Mouse (Mus musculus) liver, embryonic 16.5 days (tissue): ENCODE data around the gene Pclaf. TPM values are rescaled to one million over a fixed set of nuclear protein-coding genes. Genes with fewer than 3 reads are reported as not detected.

Source experiments
- ATAC-seq: fragments of 200-750 bp; cut with Nextera tagmentation; 2 replicates; pipeline ENCODE4 v1.8.0; 2017; ENCODE audit warnings: low read depth, mild to moderate bottlenecking, moderate number of reproducible peaks, moderate library complexity
- H3K27ac ChIP-seq: fragments of 300-500 bp; sonication (generic); 2 replicates; pipeline ENCODE4 v1.5.1; 2014; ENCODE audit warnings: mild to moderate bottlenecking, low read length
- H3K27me3 ChIP-seq: fragments of 300-500 bp; sonication (generic); 2 replicates; pipeline ENCODE4 v1.6.1; 2014; ENCODE audit warnings: low read depth, low read length, mixed read lengths; ENCODE audit not compliant: control insufficient read depth, insufficient read depth
- H3K36me3 ChIP-seq: fragments of 300-500 bp; sonication (generic); 2 replicates; pipeline ENCODE4 v1.6.1; 2014; ENCODE audit warnings: mild to moderate bottlenecking; ENCODE audit not compliant: control insufficient read depth, insufficient read depth
- H3K4me1 ChIP-seq: fragments of 300-500 bp; sonication (generic); 2 replicates; pipeline ENCODE4 v1.6.1; 2014; ENCODE audit warnings: low read depth, low read length, mixed read lengths; ENCODE audit not compliant: control insufficient read depth
- H3K4me2 ChIP-seq: fragments of 300-500 bp; sonication (generic); 2 replicates; pipeline ENCODE4 v1.6.1; 2014; ENCODE audit warnings: low read depth, low read length, mixed read lengths
- H3K4me3 ChIP-seq: fragments of 300-500 bp; sonication (generic); 2 replicates; pipeline ENCODE4 v1.5.1; 2014; ENCODE audit warnings: low read depth, mild to moderate bottlenecking, low read length
- H3K9ac ChIP-seq: fragments of 300-500 bp; sonication (generic); 2 replicates; pipeline ENCODE4 v1.6.1; 2014; ENCODE audit warnings: low read depth, low read length
- H3K9me3 ChIP-seq: fragments of 300-500 bp; sonication (generic); replicated peaks from 2 replicates; pipeline ENCODE4 v1.6.1; 2016; ENCODE audit warnings: low read length; ENCODE audit not compliant: control insufficient read depth
- WGBS: fragments of 180-500 bp; shearing (Covaris S2); extraction: QIAGEN DNeasy Blood & Tissue Kit; methylation state at CpG from one replicate; pipeline ENCODE4 v1.1.7; 2014; ENCODE audit not compliant: insufficient replicate concordance; 5-methylcytosine and 5-hydroxymethylcytosine counted together
- polyA plus RNA-seq: library from polyadenylated mRNA; unstranded; fragments of >200 nt; fragmentation: Nextera tagmentation; extraction: Ambion mirVana; gene quantifications from 2 replicates; pipeline ENCODE4 v1.2.1, GENCODE M21; 2015

Gene Pclaf
- polyA plus RNA-seq, 1 experiment from 2014 or later = 68.3 TPM

- Histone ChIP-seq H3K4me2 (no peak overlapping the region), H3K27me3 (no peaks in the 10 kb centered on the region), H3K4me3 (no peak overlapping the region), H3K4me1 (peaks cover 4% of the 10 kb centered on the region; the same call in 1 of the 2 replicates), H3K27ac (no peak overlapping the region), H3K9ac (no peak overlapping the region), H3K36me3 (peaks cover 12% of the 10 kb centered on the region), H3K9me3 (no peaks in the 10 kb centered on the region)
- no peak for ATAC-seq
Measured at GRCm38 (mm10) chr9:65903419-65903818, 13.4 kb downstream of the Pclaf start.

GRCm38 (mm10) chr9:65908394-65909300 lies 18.6 kb downstream of the Pclaf start, which contains the start of the genes Trip4 and Csnk1g1:
Gene Trip4 (minus strand): TSS chr9:65908794.
Gene Csnk1g1 (plus strand): TSS chr9:65908924.
- H3K27me3 ChIP-seq = no peaks in the 10 kb centered on the region
- peak within 1 kb of the TSS; percentile 69 for H3K4me2 ChIP-seq
- peak within 1 kb of the TSS; percentile 89 for H3K27ac ChIP-seq
- ATAC-seq = peak; percentile 96
- no peaks in the 10 kb centered on the region for H3K9me3 ChIP-seq
- 1% methylated on average over 38 of the region's 38 CpGs for WGBS
- peaks cover 9% of the 10 kb centered on the region for H3K4me1 ChIP-seq
- H3K9ac ChIP-seq = peak within 1 kb of the TSS; percentile 83
- H3K36me3 ChIP-seq = peaks cover 2% of the 10 kb centered on the region; the same call in 1 of the 2 replicates
- peak within 1 kb of the TSS; percentile 92 for H3K4me3 ChIP-seq

GRCm38 (mm10) chr9:65909301-65909801 lies 19.3 kb downstream of the Pclaf start:
- no peaks in the 10 kb centered on the region for H3K27me3 ChIP-seq
- peaks cover 2% of the 10 kb centered on the region; the same call in 1 of the 2 replicates for H3K36me3 ChIP-seq
- ATAC-seq = peak; percentile 52
- WGBS = under 1% methylated on average over 34 of the region's 34 CpGs
- no peaks in the 10 kb centered on the region for H3K9me3 ChIP-seq
- peaks cover 9% of the 10 kb centered on the region for H3K4me1 ChIP-seq
- peak overlapping the region; percentile 92 for H3K4me3 ChIP-seq
- H3K27ac ChIP-seq = peak overlapping the region; percentile 89
- peak overlapping the region; percentile 69 for H3K4me2 ChIP-seq
- H3K9ac ChIP-seq = peak overlapping the region; percentile 83

- peak overlapping the region; percentile 89 for H3K27ac ChIP-seq
- H3K4me3 ChIP-seq = peak overlapping the region; percentile 92
- H3K4me2 ChIP-seq = peak overlapping the region; percentile 69
- peak overlapping the region; percentile 83 for H3K9ac ChIP-seq
- ATAC-seq = no peak
- H3K36me3 ChIP-seq = peaks cover 2% of the 10 kb centered on the region; the same call in 1 of the 2 replicates
- no peaks in the 10 kb centered on the region for H3K27me3 ChIP-seq
- no peaks in the 10 kb centered on the region for H3K9me3 ChIP-seq
- H3K4me1 ChIP-seq = peaks cover 9% of the 10 kb centered on the region
- WGBS = 3% methylated on average over 4 of the region's 4 CpGs
Measured at GRCm38 (mm10) chr9:65909837-65910236, 19.8 kb downstream of the Pclaf start.

- Histone ChIP-seq H3K4me1 (peaks cover 10% of the 10 kb centered on the region), H3K4me2 (no peak overlapping the region), H3K9ac (no peak overlapping the region), H3K36me3 (no peaks in the 10 kb centered on the region), H3K27ac (no peak overlapping the region), H3K27me3 (no peaks in the 10 kb centered on the region), H3K4me3 (no peak overlapping the region), H3K9me3 (no peaks in the 10 kb centered on the region)
- 60% methylated on average over 2 of the region's 2 CpGs for WGBS
- no peak for ATAC-seq
Measured at GRCm38 (mm10) chr9:65913976-65914375, 23.9 kb downstream of the Pclaf start.

GRCm38 (mm10) chr9:65917015-65917414 lies 27.0 kb downstream of the Pclaf start:
- 43% methylated on average over 1 of the region's 1 CpGs for WGBS
- ATAC-seq = peak; percentile 59
- H3K4me1 ChIP-seq = peaks cover 5% of the 10 kb centered on the region; the same call in 1 of the 2 replicates
- no peak overlapping the region for H3K4me3 ChIP-seq
- no peak overlapping the region for H3K9ac ChIP-seq
- no peaks in the 10 kb centered on the region for H3K36me3 ChIP-seq
- H3K27ac ChIP-seq = no peak overlapping the region
- H3K27me3 ChIP-seq = no peaks in the 10 kb centered on the region
- H3K9me3 ChIP-seq = no peaks in the 10 kb centered on the region
- H3K4me2 ChIP-seq = no peak overlapping the region

- Histone ChIP-seq H3K4me1 (no peaks in the 10 kb centered on the region), H3K4me3 (no peak overlapping the region), H3K27ac (no peak overlapping the region), H3K36me3 (no peaks in the 10 kb centered on the region), H3K4me2 (no peak overlapping the region), H3K9me3 (no peaks in the 10 kb centered on the region), H3K27me3 (no peaks in the 10 kb centered on the region), H3K9ac (no peak overlapping the region)
- ATAC-seq = no peak
Measured at GRCm38 (mm10) chr9:65928456-65928855, 38.4 kb downstream of the Pclaf start.

- H3K27me3 ChIP-seq = no peaks in the 10 kb centered on the region
- H3K27ac ChIP-seq = no peak overlapping the region
- no peaks in the 10 kb centered on the region for H3K36me3 ChIP-seq
- no peak overlapping the region for H3K9ac ChIP-seq
- H3K4me3 ChIP-seq = no peak overlapping the region
- ATAC-seq = no peak
- H3K4me1 ChIP-seq = no peaks in the 10 kb centered on the region
- no peak overlapping the region for H3K4me2 ChIP-seq
- H3K9me3 ChIP-seq = no peaks in the 10 kb centered on the region
Measured at GRCm38 (mm10) chr9:65929826-65930225, 39.8 kb downstream of the Pclaf start.

- Histone ChIP-seq H3K27ac (no peak overlapping the region), H3K27me3 (no peaks in the 10 kb centered on the region), H3K4me2 (no peak overlapping the region), H3K4me3 (no peak overlapping the region), H3K9ac (no peak overlapping the region), H3K36me3 (no peaks in the 10 kb centered on the region), H3K9me3 (no peaks in the 10 kb centered on the region), H3K4me1 (no peaks in the 10 kb centered on the region)
- ATAC-seq = no peak
- WGBS = 59% methylated on average over 2 of the region's 2 CpGs
Measured at GRCm38 (mm10) chr9:65937566-65937965, 47.5 kb downstream of the Pclaf start.
